Mouse (Mus musculus) embryo, embryonic 11.5 days (tissue): ENCODE measurements around the gene Cep78.

ENCODE experiments used
- DNase-seq: peaks from one replicate; pipeline ENCODE4 v3.0.0-alpha.2; 2012; ENCODE audit warnings: low read depth, low spot score

The Cep78 gene

DNA sequence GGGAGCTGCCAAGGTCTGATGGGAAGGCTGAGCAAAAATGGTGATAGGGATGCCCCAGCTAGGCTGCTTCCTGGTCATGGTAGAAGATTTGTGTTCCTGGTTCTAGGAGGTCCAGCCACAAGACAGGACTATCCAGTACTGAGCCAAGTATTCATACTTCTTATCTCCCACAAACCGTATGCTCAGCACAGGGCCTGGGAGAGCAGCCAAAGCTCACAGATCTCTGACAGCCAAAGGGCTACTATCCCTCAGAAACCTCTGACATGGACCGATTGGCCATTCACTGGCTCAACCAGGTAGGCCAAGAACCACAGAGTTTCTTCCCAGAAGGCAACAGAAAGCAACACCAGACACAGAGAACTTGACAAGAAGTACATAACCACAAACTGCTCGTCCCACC, 73.8 kb downstream of the Cep78 start:
- no peak for DNase-seq

DNA sequence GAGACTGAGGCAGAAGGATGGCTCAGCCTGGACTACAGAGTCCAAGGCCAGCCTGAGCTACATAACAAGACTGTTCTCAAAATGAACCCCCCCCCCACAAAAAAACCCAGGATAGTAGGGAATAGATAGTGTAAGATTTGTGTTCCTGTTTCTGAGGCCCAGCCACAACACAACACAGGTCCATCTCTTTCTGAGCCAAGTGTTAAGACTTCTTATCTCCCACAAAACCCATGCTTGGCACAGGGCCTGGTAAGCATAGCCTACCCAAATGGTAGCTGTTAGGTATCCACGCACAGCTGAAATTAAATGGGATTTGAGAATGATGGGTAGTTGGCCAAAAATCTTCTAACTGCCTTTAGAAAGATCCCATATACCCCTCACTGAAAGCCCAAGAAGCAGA, 74.3 kb downstream of the Cep78 start:
- DNase-seq = no peak

DNA sequence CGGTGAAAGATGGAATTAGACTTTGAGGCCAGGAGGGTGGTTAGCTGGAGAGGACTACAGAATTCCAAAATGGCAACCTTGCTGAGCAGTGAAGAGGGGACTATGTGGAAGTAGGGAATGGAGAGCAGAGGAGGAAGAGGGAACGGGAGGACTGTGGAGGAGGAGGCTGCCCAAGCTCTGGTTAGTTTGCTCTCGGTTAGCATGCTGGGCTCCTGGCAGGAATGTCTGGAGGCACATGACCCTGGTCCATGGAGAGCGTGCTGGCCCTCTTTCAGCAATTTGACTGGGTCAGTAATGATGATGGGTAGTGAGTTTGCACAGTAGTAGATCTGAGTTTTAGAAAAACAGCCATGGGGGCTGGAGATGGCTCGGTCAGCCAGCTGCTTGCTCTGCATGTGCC, 76.8 kb downstream of the Cep78 start:
- no peak for DNase-seq
